Mouse (Mus musculus): ENCODE measurements at regions not wholly inside any gene's neighbourhood (a gene's known extent, or its start where the extent isn't known, plus 50 kb on each side); places are given as distances from the start of the nearest gene placed in this dataset.

DNA sequence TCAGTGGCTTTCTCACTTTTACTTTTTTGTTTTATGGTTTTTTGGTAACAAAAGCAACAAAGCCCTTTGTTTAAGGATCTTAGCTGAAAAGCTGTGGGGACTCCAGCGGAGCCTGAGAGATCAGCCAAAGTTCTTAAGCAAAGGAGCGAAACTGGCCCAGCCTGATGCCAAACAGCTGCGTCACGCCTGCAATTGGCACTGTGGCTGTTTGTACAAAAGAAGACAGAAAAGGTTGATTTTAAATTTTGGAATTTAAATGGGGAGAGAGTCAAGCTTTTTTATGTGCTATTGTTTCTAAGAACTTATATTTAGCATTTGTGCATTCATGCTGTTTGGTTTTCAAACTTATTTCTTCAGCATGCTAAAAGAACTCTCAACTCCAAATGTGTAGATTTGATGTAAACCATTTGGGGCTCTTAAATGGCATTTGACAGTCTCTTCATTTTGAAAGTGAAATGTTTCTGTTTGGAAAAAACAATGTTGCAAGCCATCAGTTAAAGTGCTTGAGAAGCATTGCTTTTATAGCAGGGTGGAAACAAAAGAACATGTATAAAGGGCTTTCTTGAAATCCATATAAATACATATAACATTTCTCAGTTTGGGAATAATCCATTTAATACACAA is 105.1 kb upstream of the Daam1 start:
- no peaks in the 10 kb centered on the region for H3K36me3 ChIP-seq
- no peak overlapping the region for H3K27ac ChIP-seq
- H3K9me3 ChIP-seq, result no peaks in the 10 kb centered on the region
- no peaks in the 10 kb centered on the region for H3K27me3 ChIP-seq (replicated peaks)
- no peak overlapping the region for H3K4me2 ChIP-seq (replicated peaks)
- no peaks in the 10 kb centered on the region for H3K4me1 ChIP-seq
- 11% methylated on average over 4 of the region's 4 CpGs for WGBS
- H3K9ac ChIP-seq, result no peak overlapping the region
- no peak for ATAC-seq (ENCODE audit: low FRiP score, low read depth)
- H3K4me3 ChIP-seq, result no peak overlapping the region

DNA sequence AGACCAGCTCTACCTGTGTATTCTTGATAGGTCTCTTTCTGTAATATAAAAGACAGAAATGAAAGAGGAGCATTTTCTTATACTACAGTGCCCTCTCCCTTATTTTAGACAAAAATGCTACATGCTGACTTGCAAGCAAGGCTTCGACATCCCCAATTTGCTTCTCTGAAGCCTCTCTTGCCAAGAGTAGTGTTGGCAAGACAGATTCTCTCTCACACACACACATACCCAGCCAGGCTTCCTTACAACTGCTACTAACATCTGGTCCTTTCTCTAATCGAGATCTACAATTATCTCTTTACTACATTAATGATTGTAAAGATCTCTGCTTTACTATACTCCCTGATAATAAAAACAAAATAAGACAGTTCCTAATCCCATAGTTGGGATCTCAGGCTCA is 87.5 kb upstream of the Daam1 start:
- Histone ChIP-seq H3K4me1 (no peaks in the 10 kb centered on the region), H3K9me3 (no peaks in the 10 kb centered on the region), H3K4me2 (replicated peaks) (no peak overlapping the region), H3K4me3 (no peak overlapping the region), H3K27me3 (replicated peaks) (no peaks in the 10 kb centered on the region), H3K9ac (no peak overlapping the region), H3K27ac (no peak overlapping the region), H3K36me3 (no peaks in the 10 kb centered on the region)
- WGBS, result 87% methylated on average over 2 of the region's 2 CpGs
- ATAC-seq (ENCODE audit: low FRiP score, low read depth), result no peak

DNA sequence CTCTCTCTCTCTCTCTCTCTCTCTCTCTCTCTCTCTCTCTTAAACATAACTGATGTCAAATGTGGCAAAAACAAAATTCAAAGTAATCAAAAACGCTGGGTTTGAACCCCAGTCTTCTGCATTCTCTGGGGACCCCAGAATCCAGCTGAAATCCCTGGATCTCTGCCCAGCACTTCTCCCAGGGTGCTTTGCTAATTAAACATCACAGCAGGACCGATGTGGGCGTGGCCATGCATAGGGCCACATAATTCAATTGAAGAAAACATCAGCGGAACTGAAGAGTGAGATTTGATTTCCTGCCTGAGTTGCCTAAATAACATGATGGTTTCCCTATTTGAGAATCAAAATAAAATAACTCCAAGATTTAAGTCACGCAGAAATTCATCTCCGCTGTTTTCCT is 84.9 kb upstream of the Daam1 start:
- Histone ChIP-seq H3K36me3 (no peaks in the 10 kb centered on the region), H3K9me3 (no peaks in the 10 kb centered on the region), H3K27ac (no peak overlapping the region), H3K4me2 (replicated peaks) (no peak overlapping the region), H3K4me1 (no peaks in the 10 kb centered on the region), H3K9ac (no peak overlapping the region), H3K4me3 (no peak overlapping the region), H3K27me3 (replicated peaks) (no peaks in the 10 kb centered on the region)
- WGBS, result 72% methylated on average over 6 of the region's 6 CpGs
- ATAC-seq (ENCODE audit: low FRiP score, low read depth), result no peak

DNA sequence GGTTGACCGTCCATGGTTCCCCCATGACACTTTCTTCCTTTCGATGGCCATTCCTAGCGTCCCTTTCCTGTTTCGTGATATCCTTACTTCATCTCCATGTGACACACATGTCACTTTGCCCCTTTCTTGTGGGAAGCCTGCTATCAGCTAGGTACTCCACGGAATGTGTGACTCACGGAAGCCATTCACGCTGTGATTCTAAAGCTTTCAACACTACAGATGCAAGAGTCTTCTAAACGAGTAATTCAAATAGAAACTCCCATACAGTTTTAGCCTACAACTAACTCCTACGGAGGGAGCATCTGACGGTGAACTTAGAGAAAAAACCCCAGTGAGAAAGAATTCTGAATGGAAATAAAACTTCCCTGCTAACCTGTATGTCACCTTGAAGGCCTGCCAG is 83.5 kb upstream of the Daam1 start:
- ATAC-seq (ENCODE audit: low FRiP score, low read depth), result no peak
- Histone ChIP-seq H3K9me3 (no peaks in the 10 kb centered on the region), H3K4me1 (no peaks in the 10 kb centered on the region), H3K4me3 (no peak overlapping the region), H3K9ac (no peak overlapping the region), H3K4me2 (replicated peaks) (no peak overlapping the region), H3K27ac (no peak overlapping the region), H3K27me3 (replicated peaks) (no peaks in the 10 kb centered on the region), H3K36me3 (no peaks in the 10 kb centered on the region)
- 92% methylated on average over 10 of the region's 10 CpGs for WGBS

DNA sequence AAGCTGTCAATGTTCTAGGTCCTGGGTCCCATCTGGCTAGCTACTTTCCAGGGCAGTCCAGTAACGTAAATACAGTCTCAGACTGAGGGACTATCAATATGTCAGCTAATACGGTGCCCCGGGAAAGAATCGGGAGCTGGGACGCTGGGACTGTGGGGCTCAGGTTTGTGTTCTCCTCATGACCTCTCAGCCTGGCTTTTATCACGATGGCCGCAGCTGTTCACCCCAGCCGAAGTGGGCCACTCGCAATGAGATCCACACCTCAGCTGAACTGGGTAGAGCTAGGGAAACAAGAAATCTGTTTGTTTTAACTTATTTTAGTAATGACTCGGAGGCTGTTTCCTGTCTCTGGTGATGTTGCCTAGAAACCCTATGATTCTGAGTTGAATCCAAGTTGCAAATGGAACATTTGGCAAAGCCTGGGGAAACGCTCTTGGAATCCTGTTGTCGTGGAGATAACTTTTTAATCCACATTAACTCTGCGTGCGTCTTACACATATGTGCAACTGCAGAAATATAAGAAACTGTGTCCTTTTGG is 83.0 kb upstream of the Daam1 start:
- no peak overlapping the region for H3K27ac ChIP-seq
- no peak overlapping the region for H3K4me3 ChIP-seq
- H3K4me1 ChIP-seq, result no peaks in the 10 kb centered on the region
- no peaks in the 10 kb centered on the region for H3K27me3 ChIP-seq (replicated peaks)
- WGBS, result 75% methylated on average over 14 of the region's 14 CpGs
- no peaks in the 10 kb centered on the region for H3K36me3 ChIP-seq
- no peak for ATAC-seq (ENCODE audit: low FRiP score, low read depth)
- no peak overlapping the region for H3K4me2 ChIP-seq (replicated peaks)
- H3K9ac ChIP-seq, result no peak overlapping the region
- H3K9me3 ChIP-seq, result no peaks in the 10 kb centered on the region

DNA sequence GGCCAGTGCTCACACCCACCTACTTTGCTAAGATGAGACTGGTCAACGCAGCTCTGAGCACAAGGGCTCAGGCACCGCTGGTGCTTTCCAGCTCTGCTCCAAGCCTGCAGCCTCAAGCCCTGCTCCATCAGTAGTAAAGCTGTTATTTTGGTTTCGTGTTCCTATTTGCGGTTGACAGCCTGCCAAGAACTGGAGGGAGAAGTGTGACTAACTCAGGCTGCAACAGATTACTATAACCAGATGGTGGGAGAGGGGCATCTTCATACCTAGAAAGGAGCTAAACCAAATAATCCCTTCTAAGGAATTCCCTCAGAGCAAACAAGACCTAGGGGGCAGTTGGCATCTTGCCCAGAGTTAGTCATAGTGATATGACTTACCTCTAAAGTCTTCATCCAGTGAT is 82.1 kb upstream of the Daam1 start:
- Histone ChIP-seq H3K36me3 (no peaks in the 10 kb centered on the region), H3K27me3 (replicated peaks) (no peaks in the 10 kb centered on the region), H3K27ac (no peak overlapping the region), H3K4me1 (no peaks in the 10 kb centered on the region), H3K4me3 (no peak overlapping the region), H3K4me2 (replicated peaks) (no peak overlapping the region), H3K9ac (no peak overlapping the region), H3K9me3 (no peaks in the 10 kb centered on the region)
- ATAC-seq (ENCODE audit: low FRiP score, low read depth), result no peak
- WGBS, result 80% methylated on average over 4 of the region's 4 CpGs

DNA sequence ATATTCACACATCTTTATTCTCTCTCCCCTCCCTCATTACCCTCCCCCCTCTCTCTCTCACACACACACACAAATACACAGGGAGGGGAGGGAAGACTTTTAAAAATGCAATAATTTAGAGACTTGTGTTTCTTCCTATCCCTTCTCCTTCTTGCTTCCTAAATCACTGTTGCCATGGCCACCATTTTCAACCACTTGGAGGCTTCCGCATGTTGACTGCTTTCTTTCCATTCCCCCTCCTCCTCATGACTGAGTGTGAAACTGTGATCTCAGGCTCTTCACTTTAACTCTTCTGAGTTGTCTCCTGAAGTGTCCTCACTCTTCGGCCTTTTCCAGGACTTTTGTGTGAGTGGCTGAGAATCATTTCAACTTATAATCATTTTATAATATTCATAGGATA is 81.2 kb upstream of the Daam1 start:
- Histone ChIP-seq H3K9ac (no peak overlapping the region), H3K4me2 (replicated peaks) (no peak overlapping the region)
- 84% methylated on average over 2 of the region's 2 CpGs for WGBS

DNA sequence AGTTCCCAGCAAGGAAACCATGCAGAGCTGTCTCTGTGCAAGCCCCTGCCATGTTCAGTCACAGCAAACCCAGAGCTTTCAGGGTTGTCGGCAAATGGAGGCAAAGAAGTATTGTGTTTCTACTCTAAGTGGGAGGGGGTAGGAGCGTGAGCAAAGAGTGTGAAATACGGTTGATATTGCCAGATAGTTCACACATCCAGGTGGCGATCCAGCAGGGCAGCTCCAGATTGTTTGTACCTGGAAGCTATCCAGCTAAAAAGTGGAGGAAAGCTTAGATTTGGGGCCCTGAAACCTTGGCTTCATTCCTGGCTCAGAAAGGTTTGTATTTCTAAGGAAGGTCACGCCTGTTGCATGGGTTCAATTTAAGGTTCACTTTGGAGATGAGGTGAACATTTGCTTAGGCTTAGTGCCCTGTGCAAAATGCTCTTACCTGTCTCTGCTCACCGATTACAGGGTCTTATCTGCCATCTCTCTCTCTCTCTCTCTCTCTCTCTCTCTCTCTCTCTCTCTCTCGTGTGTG is 78.1 kb upstream of the Daam1 start:
- H3K27ac ChIP-seq, result no peak overlapping the region
- H3K36me3 ChIP-seq, result no peaks in the 10 kb centered on the region
- no peaks in the 10 kb centered on the region for H3K27me3 ChIP-seq (replicated peaks)
- 74% methylated on average over 7 of the region's 7 CpGs for WGBS
- no peak for ATAC-seq (ENCODE audit: low FRiP score, low read depth)
- no peaks in the 10 kb centered on the region for H3K9me3 ChIP-seq
- no peak overlapping the region for H3K4me3 ChIP-seq
- H3K4me1 ChIP-seq, result no peaks in the 10 kb centered on the region
- no peak overlapping the region for H3K4me2 ChIP-seq (replicated peaks)
- no peak overlapping the region for H3K9ac ChIP-seq

More for the DNA sequence above, 81.2 kb upstream of the Daam1 start:
- ATAC-seq (ENCODE audit: low FRiP score, low read depth), result no peak
- Histone ChIP-seq H3K9me3 (no peaks in the 10 kb centered on the region), H3K4me1 (no peaks in the 10 kb centered on the region), H3K27ac (no peak overlapping the region), H3K36me3 (no peaks in the 10 kb centered on the region), H3K4me3 (no peak overlapping the region), H3K27me3 (replicated peaks) (no peaks in the 10 kb centered on the region)

DNA sequence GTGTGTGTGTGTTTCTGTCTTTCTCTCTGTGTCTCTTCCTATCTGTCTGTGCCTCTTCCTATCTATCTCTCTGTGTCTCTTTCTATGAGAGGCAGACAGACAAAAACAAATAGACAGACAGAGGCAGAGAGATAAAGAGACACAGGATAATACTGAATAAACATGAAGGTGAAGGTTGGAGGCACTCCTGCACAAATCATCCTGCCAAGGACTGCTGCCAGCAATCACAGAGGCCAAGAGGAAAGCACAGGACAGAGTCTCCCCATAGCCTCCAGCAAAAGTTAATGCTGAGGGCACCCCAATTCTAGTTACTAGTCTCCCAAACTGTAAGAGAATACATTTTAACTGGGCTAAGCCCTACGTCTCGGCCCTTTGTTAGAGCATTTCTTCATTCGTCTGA is 77.6 kb upstream of the Daam1 start:
- ATAC-seq (ENCODE audit: low FRiP score, low read depth), result no peak
- no peaks in the 10 kb centered on the region for H3K36me3 ChIP-seq
- no peak overlapping the region for H3K4me2 ChIP-seq (replicated peaks)
- 87% methylated on average over 3 of the region's 3 CpGs for WGBS
- no peaks in the 10 kb centered on the region for H3K9me3 ChIP-seq
- H3K9ac ChIP-seq, result no peak overlapping the region
- no peak overlapping the region for H3K4me3 ChIP-seq
- H3K4me1 ChIP-seq, result no peaks in the 10 kb centered on the region
- no peaks in the 10 kb centered on the region for H3K27me3 ChIP-seq (replicated peaks)
- H3K27ac ChIP-seq, result no peak overlapping the region

DNA sequence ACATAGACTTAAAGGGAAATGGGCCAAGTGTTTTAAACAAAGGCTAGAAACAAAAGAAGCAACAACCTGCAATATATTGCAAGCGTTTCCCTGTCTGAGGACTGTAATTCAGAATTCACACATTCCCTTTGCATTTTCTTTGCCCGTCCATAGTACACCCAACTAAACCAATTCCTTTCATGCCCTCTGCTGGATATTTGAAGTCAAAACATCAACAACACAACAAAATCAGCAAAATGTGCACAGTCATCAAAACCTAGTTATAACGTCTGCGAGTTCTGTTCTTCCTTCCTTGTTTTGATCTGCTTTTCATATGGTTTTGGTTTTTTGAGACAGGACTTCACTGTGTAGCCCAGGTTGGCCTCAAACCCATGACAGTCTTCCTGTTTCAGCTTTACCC is 67.7 kb upstream of the Daam1 start:
- H3K9ac ChIP-seq, result no peak overlapping the region
- no peak overlapping the region for H3K4me2 ChIP-seq (replicated peaks)

DNA sequence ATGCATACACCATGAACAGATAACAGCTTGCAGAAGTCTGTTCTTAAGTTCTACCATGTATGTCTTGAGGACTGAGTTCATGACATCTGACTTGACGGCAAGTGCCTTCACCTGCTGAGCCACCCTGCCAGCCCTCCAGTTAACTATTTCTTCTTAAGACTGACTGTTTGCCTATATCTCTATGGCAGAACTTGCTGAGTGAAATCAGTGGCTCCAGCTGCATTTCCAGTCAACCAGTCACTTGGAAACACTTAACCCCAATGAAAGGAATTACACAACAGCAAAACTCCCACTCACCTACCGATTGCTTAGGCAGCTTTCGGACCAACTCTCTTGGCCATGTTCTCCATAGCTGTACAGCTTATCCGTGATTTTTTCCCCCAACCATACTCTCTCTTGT is 64.8 kb upstream of the Daam1 start:
- H3K4me3 ChIP-seq, result no peak overlapping the region
- 87% methylated on average over 4 of the region's 4 CpGs for WGBS
- no peaks in the 10 kb centered on the region for H3K36me3 ChIP-seq
- H3K4me1 ChIP-seq, result no peaks in the 10 kb centered on the region
- H3K4me2 ChIP-seq (replicated peaks), result no peak overlapping the region
- no peak overlapping the region for H3K27ac ChIP-seq
- ATAC-seq (ENCODE audit: low FRiP score, low read depth), result no peak
- H3K27me3 ChIP-seq (replicated peaks), result no peaks in the 10 kb centered on the region
- H3K9ac ChIP-seq, result no peak overlapping the region
- no peaks in the 10 kb centered on the region for H3K9me3 ChIP-seq

More for the DNA sequence above, 67.7 kb upstream of the Daam1 start:
- Histone ChIP-seq H3K4me1 (no peaks in the 10 kb centered on the region), H3K4me3 (no peak overlapping the region), H3K9me3 (no peaks in the 10 kb centered on the region), H3K27ac (no peak overlapping the region), H3K36me3 (no peaks in the 10 kb centered on the region), H3K27me3 (replicated peaks) (no peaks in the 10 kb centered on the region)
- no peak for ATAC-seq (ENCODE audit: low FRiP score, low read depth)
- 65% methylated on average over 4 of the region's 4 CpGs for WGBS

DNA sequence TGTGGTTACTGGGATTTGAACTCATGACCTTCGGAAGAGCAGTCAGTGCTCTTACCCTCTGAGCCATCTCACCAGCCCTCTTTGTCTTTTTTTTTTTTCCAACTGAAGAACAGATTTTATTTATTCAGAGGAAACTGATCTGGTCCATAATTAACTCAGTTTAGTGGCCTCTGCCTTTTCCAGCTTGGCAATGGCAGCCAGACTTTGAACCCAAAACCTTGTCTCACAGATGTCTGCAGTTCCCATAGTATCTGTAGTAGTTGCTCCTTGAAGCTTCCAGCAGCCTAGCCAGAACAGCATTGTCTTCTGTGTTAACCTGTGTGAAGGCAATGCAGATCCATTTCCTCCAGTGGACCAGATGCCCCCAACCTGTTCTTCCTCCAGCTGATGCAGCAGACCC is 64.2 kb upstream of the Daam1 start:
- no peak overlapping the region for H3K27ac ChIP-seq
- WGBS, result 92% methylated on average over 1 of the region's 1 CpGs
- ATAC-seq (ENCODE audit: low FRiP score, low read depth), result no peak

DNA sequence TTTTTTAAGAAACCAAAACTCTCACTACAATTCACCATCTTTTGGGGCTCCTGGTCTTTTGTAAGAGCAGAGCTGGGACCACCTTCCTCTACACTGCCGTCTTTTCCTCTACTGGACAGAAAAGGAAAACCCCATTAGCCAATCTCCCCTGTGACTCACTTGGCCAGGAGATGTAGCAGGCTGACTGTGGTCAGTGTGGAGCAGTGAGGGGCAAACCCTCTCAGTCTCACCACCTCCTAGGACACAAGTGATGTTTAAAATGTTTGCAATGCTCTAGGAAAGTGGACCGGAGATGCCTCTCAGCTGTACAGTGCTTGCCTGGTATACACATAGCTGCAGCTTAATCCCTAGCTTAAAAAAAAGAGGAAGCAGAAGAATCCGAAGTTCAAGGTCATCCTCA is 63.0 kb upstream of the Daam1 start:
- H3K27me3 ChIP-seq (replicated peaks), result no peaks in the 10 kb centered on the region
- no peaks in the 10 kb centered on the region for H3K9me3 ChIP-seq
- H3K4me2 ChIP-seq (replicated peaks), result no peak overlapping the region
- no peak for ATAC-seq (ENCODE audit: low FRiP score, low read depth)
- no peaks in the 10 kb centered on the region for H3K36me3 ChIP-seq
- H3K9ac ChIP-seq, result no peak overlapping the region
- no peaks in the 10 kb centered on the region for H3K4me1 ChIP-seq
- H3K4me3 ChIP-seq, result no peak overlapping the region
- 44% methylated on average over 3 of the region's 3 CpGs for WGBS
- H3K27ac ChIP-seq, result no peak overlapping the region

More for the DNA sequence above, 64.2 kb upstream of the Daam1 start:
- Histone ChIP-seq H3K9me3 (no peaks in the 10 kb centered on the region), H3K4me1 (no peaks in the 10 kb centered on the region), H3K4me2 (replicated peaks) (no peak overlapping the region), H3K27me3 (replicated peaks) (no peaks in the 10 kb centered on the region), H3K9ac (no peak overlapping the region), H3K36me3 (no peaks in the 10 kb centered on the region), H3K4me3 (no peak overlapping the region)
